In the genomic region with DNA sequence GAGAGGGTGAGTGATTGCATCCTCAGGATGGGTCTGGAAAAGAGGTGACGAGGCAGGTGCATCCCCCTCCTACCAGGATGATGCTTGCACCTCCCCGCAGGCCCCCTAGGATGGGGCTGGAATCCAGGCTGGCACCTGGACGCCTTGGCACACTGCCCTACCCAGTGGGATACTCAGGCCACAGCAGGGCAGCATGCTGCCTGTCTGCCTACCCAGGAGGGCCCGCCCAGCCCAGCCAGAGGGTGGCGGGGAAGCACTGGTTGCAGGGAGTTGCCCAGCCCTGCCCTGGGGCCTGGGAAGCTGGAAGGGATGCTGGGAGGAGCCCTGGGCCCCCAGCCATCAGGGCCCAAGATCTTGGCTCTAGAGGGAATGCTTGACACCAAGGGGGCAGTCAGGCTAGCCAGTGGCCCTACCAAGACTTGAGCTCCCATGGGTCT, we compare ENCODE assay signal across 8 mouse cellular contexts. TPM values are rescaled to one million over a fixed set of nuclear protein-coding genes. Genes with fewer than 3 reads are reported as not detected.
DNase-seq lines count a peak whose midpoint lies in the region; ATAC-seq and TF ChIP-seq lines count a peak whose summit lies in the region.

No protein-coding gene starts in this region.

- peak overlapping the region; percentile 84 for H3K4me3 ChIP-seq in intestine, embryonic 16.5 days (ENCODE audit: low read length)
- peak overlapping the region; percentile 89 for H3K4me3 ChIP-seq in stomach, embryonic 14.5 days (ENCODE audit: low read depth, low read length)

- no peaks in the 10 kb centered on the region for H3K9me3 ChIP-seq in intestine, embryonic 16.5 days (ENCODE audit: control insufficient read depth, low read length)
- H3K9me3 ChIP-seq in stomach, embryonic 14.5 days (ENCODE audit: control insufficient read depth, low read depth, low read length): no peaks in the 10 kb centered on the region

- no peak for TF ChIP-seq CTCF in brain, embryonic 14.5 days (IDR thresholded peaks at IDR 0.05; ENCODE audit: borderline replicate concordance, extremely low read depth, insufficient read depth, insufficient read length)

- H3K4me2 ChIP-seq in intestine, embryonic 16.5 days (ENCODE audit: low read depth, low read length): peak overlapping the region; percentile 71
- H3K4me2 ChIP-seq in stomach, embryonic 14.5 days (replicated peaks; ENCODE audit: low read depth, low read length): peak overlapping the region; percentile 96

- H3K9ac ChIP-seq in intestine, embryonic 16.5 days (ENCODE audit: low read depth, low read length): peak overlapping the region; percentile 90
- peak overlapping the region; percentile 88; the same call in 1 of the 2 replicates for H3K9ac ChIP-seq in stomach, embryonic 14.5 days (replicated peaks; ENCODE audit: low read depth, low read length)

- H3K27ac ChIP-seq in intestine, embryonic 16.5 days (ENCODE audit: low read length): peak overlapping the region; percentile 55
- H3K27ac ChIP-seq in stomach, embryonic 14.5 days (ENCODE audit: low read length): peak overlapping the region; percentile 92; the same call in 1 of the 2 replicates

- intact Hi-C loops in left cerebral cortex, postnatal 4 days (cut with DNase I): no loop called here

- H3K4me1 ChIP-seq in intestine, embryonic 16.5 days (ENCODE audit: control insufficient read depth, insufficient read depth, low read length): peaks cover 63% of the 10 kb centered on the region
- H3K4me1 ChIP-seq in stomach, embryonic 14.5 days (ENCODE audit: control insufficient read depth, insufficient read depth, low read length): peaks cover 66% of the 10 kb centered on the region

- TF ChIP-seq POLR2A in brain, embryonic 14.5 days (IDR thresholded peaks at IDR 0.05; ENCODE audit: borderline replicate concordance, extremely low read depth, insufficient read depth, insufficient read length, poor library complexity, severe bottlenecking): no peak

- ATAC-seq in intestine, embryonic 16.5 days: peak; percentile 47
- ATAC-seq in stomach, embryonic 14.5 days (ENCODE audit: insufficient number of reproducible peaks, insufficient read depth, low FRiP score, low read depth): 0 out of 2 replicates have a peak, but pooled peaks have one; percentile 9

- peak; percentile 53 for DNase-seq in left cerebral cortex, postnatal 4 days
- DNase-seq in left cerebral cortex, adult 8-10 months (ENCODE audit: low spot score in 2 of 2): no peak
- peak; percentile 52 for DNase-seq in brain, embryonic 14.5 days (ENCODE audit: low read depth)
- peak; percentile 63 for DNase-seq in gastrocnemius, postnatal 10 days
- peak; percentile 69 to 81 for DNase-seq in lung, adult 18-20 months
- no peak for DNase-seq in thymus, postnatal 0 days (ENCODE audit: low spot score)

- 0 out of 2 replicates have a peak, but pooled peaks cover 2% of the 10 kb centered on the region for H3K36me3 ChIP-seq in intestine, embryonic 16.5 days (ENCODE audit: control insufficient read depth, insufficient read depth, low read length)
- H3K36me3 ChIP-seq in stomach, embryonic 14.5 days (ENCODE audit: control insufficient read depth, insufficient read depth, low read length): peaks cover 2% of the 10 kb centered on the region; the same call in 1 of the 2 replicates

- WGBS in intestine, embryonic 16.5 days: 6% methylated on average over 5 of the region's 5 CpGs
- WGBS in stomach, embryonic 14.5 days: 2% methylated on average over 5 of the region's 5 CpGs

- no peaks in the 10 kb centered on the region for H3K27me3 ChIP-seq in intestine, embryonic 16.5 days (replicated peaks; ENCODE audit: control insufficient read depth, insufficient read depth, low read length)
- no peaks in the 10 kb centered on the region for H3K27me3 ChIP-seq in stomach, embryonic 14.5 days (ENCODE audit: control insufficient read depth, insufficient read depth, low read length)

RNA-seq across cellular contexts. Expression of gene Glis2, which starts 1.0 kb away (rescaled TPM):
- 10 to 100 TPM; 29.0 to 32.8 TPM for total RNA-seq in left cerebral cortex, postnatal 4 days (2021)
- total RNA-seq in left cerebral cortex, adult 8-10 months (2022): 10 to 100 TPM; 11.1 to 20.7 (median 16.6) TPM
- polyA plus RNA-seq in brain, embryonic 14.5 days (2012; rRNA removed): 41.8 and 45.4 TPM in 2 replicates
- 10 to 100 TPM; 22.2 to 32.3 TPM for total RNA-seq in gastrocnemius, postnatal 10 days (2021)
- 14.5 and 18.1 TPM in 2 replicates for polyA plus RNA-seq in intestine, embryonic 16.5 days (2015; fragmentation: Nextera tagmentation; extraction: Ambion mirVana)
- polyA plus RNA-seq in stomach, embryonic 14.5 days (2014; fragmentation: Nextera tagmentation; extraction: Ambion mirVana): 31.0 and 34.7 TPM in 2 replicates
- 3.6 and 5.3 TPM in 2 replicates for polyA plus RNA-seq in thymus, postnatal 0 days (2015; fragmentation: Nextera tagmentation; extraction: Ambion mirVana)

RNA-seq across cellular contexts. Expression of gene Pam16, which starts 29.2 kb away (rescaled TPM):
- total RNA-seq in left cerebral cortex, postnatal 4 days (2021): 10 to 100 TPM; 76.7 to 85.7 TPM
- total RNA-seq in left cerebral cortex, adult 8-10 months (2022): 10 to 100 TPM; 79.9 to 99.6 (median 92.2) TPM
- 121 and 169 TPM in 2 replicates for polyA plus RNA-seq in brain, embryonic 14.5 days (2012; rRNA removed)
- total RNA-seq in gastrocnemius, postnatal 10 days (2021): 10 to 100 TPM; 79.3 to 82.7 TPM
- 79.4 and 86.8 TPM in 2 replicates for polyA plus RNA-seq in intestine, embryonic 16.5 days (2015; fragmentation: Nextera tagmentation; extraction: Ambion mirVana)
- polyA plus RNA-seq in stomach, embryonic 14.5 days (2014; fragmentation: Nextera tagmentation; extraction: Ambion mirVana): 84.7 and 85.5 TPM in 2 replicates
- polyA plus RNA-seq in thymus, postnatal 0 days (2015; fragmentation: Nextera tagmentation; extraction: Ambion mirVana): 147 and 155 TPM in 2 replicates

RNA-seq across cellular contexts. Expression of gene Tfap4, which starts 35.9 kb away (rescaled TPM):
- total RNA-seq in left cerebral cortex, postnatal 4 days (2021): 10 to 100 TPM; 13.0 to 13.4 TPM
- 1 to 10 TPM; 5.5 to 8.1 (median 6.9) TPM for total RNA-seq in left cerebral cortex, adult 8-10 months (2022)
- 13.6 and 16.6 TPM in 2 replicates for polyA plus RNA-seq in brain, embryonic 14.5 days (2012; rRNA removed)
- 1 to 10 TPM; 6.6 to 6.9 TPM for total RNA-seq in gastrocnemius, postnatal 10 days (2021)
- polyA plus RNA-seq in intestine, embryonic 16.5 days (2015; fragmentation: Nextera tagmentation; extraction: Ambion mirVana): 23.0 and 26.5 TPM in 2 replicates
- polyA plus RNA-seq in stomach, embryonic 14.5 days (2014; fragmentation: Nextera tagmentation; extraction: Ambion mirVana): 24.9 and 25.7 TPM in 2 replicates
- 16.5 and 19.7 TPM in 2 replicates for polyA plus RNA-seq in thymus, postnatal 0 days (2015; fragmentation: Nextera tagmentation; extraction: Ambion mirVana)

RNA-seq across cellular contexts. Expression of gene Vasn, which starts 44.2 kb away (rescaled TPM):
- 1 to 10 TPM; 2.6 to 3.2 TPM for total RNA-seq in left cerebral cortex, postnatal 4 days (2021)
- 10 to 100 TPM in 2 of 4 experiments, 1 to 10 TPM in 2; 8.5 to 10.4 (median 9.9) TPM for total RNA-seq in left cerebral cortex, adult 8-10 months (2022)
- polyA plus RNA-seq in brain, embryonic 14.5 days (2012; rRNA removed): 6.9 and 9.9 TPM in 2 replicates
- total RNA-seq in gastrocnemius, postnatal 10 days (2021): 10 to 100 TPM in 1 of 2 experiments, 1 to 10 TPM in 1; 9.7 to 13.0 TPM
- 13.5 and 13.6 TPM in 2 replicates for polyA plus RNA-seq in intestine, embryonic 16.5 days (2015; fragmentation: Nextera tagmentation; extraction: Ambion mirVana)
- polyA plus RNA-seq in stomach, embryonic 14.5 days (2014; fragmentation: Nextera tagmentation; extraction: Ambion mirVana): 17.5 and 20.4 TPM in 2 replicates
- polyA plus RNA-seq in thymus, postnatal 0 days (2015; fragmentation: Nextera tagmentation; extraction: Ambion mirVana): 2.0 and 2.4 TPM in 2 replicates

RNA-seq across cellular contexts. Expression of gene Dnaja3, which starts 44.2 kb away (rescaled TPM):
- total RNA-seq in left cerebral cortex, postnatal 4 days (2021): 10 to 100 TPM; 40.0 to 40.2 TPM
- 10 to 100 TPM; 63.0 to 66.1 (median 65.1) TPM for total RNA-seq in left cerebral cortex, adult 8-10 months (2022)
- 23.5 and 28.7 TPM in 2 replicates for polyA plus RNA-seq in brain, embryonic 14.5 days (2012; rRNA removed)
- total RNA-seq in gastrocnemius, postnatal 10 days (2021): 10 to 100 TPM; 71.4 to 87.2 TPM
- 90.5 and 92.5 TPM in 2 replicates for polyA plus RNA-seq in intestine, embryonic 16.5 days (2015; fragmentation: Nextera tagmentation; extraction: Ambion mirVana)
- polyA plus RNA-seq in stomach, embryonic 14.5 days (2014; fragmentation: Nextera tagmentation; extraction: Ambion mirVana): 57.8 and 61.6 TPM in 2 replicates
- 47.3 and 48.7 TPM in 2 replicates for polyA plus RNA-seq in thymus, postnatal 0 days (2015; fragmentation: Nextera tagmentation; extraction: Ambion mirVana)

Comparison
In these comparisons a context has a peak if more than half of its experiments do, and no peak if none do; other contexts are left out.
1. DNase-seq: peak in left cerebral cortex, postnatal 4 days (single experiment), brain, embryonic 14.5 days (single experiment), gastrocnemius, postnatal 10 days (single experiment) and lung, adult 18-20 months (2 of 2); none in left cerebral cortex, adult 8-10 months (0 of 2) and thymus, postnatal 0 days (single experiment).